Mouse (Mus musculus) CD4-positive helper T cell, adult 2 months (primary cell): ENCODE measurements around the gene Pou6f1.
"Not testable (repeated sequence)": the region's sequence is repeated elsewhere in the genome, so short reads cannot be mapped to it uniquely, and the experiment has no call there.

Experiments
- DNase-seq: peaks from one replicate; pipeline ENCODE4 v3.0.0-alpha.2; 2012; ENCODE audit warnings: low read depth, missing footprints, low spot score

Gene Pou6f1

DNA sequence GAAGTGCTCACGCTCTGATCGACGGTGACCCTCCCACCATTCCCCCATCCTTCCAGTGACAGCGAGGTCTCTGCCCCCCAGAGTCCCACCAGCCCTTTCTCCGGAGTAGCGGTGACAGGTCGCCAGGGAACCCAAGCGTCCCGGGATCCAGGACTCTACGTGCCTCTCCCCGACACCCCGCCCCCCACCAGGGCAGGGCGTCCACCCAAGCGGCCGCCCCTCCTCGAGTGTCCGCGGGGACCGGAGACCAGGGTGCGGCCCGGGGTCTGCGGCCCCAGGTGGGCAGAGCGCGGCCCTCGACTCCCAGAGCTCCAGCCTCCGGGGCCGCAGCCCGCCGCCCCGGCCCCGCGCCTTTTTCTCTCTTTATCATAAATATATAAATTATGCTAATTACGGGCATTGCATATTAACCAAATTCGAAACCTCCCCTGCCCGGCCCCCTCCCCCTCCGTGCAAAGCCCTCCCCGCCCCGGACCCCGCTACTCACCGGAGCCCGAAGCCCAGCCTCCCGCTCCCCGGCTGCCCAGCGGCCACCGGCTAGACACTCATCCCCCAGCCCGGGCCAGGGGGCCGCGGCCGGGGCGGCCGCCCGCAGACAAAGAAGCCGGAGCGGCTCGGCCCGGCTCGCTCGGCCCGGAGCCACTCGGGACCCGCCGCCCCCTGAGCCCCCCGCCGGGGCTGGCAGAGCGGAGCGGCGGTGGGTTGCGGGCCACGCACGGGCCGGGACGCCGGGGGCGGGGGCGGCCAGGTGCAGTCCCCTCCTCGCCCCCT lies at the start of gene Pou6f1:
Pou6f1 (minus strand) TSS at position 709 of the 771 bp plus-strand sequence.
- DNase-seq = peak; percentile 46

DNA sequence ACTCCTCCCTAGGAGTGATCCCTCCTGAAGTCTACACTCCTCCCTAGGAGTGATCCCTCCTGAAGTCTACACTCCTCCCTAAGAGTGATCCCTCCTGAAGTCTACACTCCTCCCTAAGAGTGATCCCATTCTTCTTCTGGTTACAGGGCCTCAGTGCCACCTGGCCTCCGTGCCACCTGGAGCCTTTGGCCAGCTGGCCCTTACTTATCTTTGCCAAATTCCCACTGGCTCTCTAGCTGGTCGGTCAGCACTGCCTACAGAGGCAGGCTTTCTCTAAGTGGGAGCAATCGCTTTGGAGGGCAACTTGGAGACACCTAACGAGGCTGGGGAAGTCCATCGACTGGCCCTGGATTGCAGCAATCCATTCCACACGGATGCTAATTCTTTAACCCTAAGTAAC lies 46.4 kb upstream of the Pou6f1 start:
- no peak for DNase-seq

DNA sequence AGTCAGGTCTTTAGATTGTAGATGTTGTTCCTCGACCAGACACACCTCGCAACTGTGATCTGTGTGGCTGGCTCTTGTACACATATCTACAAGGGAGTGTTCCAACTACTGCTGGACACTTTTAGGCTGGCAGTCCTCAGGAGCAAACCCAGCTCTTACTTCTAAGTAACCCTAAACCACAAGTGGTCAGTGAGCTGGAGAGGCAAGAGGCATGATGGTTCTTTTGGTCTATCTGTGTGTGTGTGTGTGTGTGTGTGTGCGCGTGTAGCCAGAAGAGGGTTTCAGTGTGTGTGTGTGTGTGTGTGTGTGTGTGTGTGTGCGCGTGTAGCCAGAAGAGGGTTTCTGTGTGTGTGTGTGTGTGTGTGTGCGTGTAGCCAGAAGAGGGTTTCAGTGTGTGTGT lies 42.7 kb upstream of the Pou6f1 start:
- no peak for DNase-seq

DNA sequence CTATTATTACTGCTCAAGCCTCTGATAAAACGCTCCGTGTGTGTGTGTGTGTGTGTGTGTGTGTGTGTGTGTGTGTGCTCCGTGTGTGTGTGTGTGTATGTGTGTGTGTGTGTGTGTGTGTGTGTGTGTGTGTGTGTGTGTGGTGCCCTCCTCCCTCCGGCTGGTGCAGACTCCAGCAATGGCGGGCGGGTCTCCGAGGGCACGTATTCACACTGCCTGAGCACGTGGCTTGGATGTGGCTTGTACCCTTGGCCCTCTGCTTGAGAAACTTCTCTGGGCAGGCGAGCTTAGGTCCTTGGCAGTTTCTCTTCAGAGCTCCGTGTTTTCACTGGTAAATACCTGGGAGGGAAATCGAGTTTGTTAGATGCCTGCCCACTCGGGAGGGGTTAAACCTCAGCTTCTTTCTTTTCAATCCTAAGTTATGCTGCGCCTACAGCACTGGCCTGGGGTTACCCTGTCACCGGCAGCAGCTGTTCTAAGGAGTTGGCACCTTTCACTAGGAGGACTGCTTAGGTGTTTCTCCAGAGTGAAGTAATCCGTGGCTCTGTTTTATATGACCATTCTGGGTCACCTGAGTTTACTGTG lies 41.5 kb upstream of the Pou6f1 start:
- DNase-seq = no peak

DNA sequence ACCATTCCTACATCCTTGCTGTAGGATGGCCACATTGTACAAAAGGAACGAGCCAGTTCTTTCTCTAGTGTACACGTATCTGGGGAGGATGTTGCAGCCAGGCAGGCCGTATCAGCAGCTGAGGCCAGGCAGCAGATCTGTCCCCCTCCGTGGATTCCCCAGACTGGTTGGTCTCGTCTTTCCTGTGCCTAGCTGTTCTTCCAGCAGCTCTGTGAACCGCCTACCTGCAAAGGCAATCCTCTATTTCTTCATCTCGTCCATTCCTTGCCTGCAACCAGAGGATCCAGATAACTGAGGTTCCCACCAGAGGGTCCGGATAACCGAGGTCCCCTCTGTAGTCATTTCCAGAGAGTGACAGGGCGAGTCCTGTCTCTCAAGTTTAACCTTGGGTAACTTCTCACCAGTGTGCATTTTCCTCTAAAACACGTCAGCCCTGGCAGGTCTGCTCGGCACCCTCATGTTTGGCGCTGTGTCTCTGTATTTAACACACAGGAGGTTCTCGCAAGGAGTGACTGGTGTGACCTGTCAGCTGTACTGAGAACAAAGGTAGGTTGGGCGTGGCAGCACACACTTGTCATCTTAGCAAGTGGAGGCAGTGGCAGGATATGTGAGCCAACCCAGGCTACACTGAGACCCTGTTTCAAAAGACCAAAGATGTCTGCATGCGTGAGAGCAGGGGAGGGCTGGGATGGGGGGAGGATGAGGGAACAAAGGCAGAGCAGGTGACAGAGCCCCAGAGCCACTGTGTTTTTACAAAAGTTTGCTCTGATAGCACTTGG lies 40.4 kb upstream of the Pou6f1 start:
- DNase-seq = peak; percentile 44

DNA sequence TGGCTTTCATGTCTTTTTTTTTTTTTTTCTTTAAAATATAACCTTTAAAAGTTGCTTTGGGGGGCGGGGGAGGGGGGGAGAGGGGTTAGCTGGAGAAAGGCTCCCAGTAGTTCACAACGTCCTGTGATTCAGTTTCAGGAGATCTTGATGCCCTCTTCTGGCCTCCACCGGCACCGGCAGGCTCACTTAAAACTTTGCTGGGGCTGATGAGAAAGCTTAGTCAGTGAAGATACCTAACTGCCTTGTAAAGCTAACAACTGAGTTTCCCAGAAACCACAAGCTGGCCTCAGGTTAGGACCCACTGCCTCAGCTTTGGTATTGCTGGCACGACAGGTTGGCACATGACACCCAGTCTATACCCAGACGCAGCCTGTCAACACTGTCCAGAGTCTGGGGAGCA lies 37.9 kb upstream of the Pou6f1 start:
- DNase-seq = peak; percentile 65

DNA sequence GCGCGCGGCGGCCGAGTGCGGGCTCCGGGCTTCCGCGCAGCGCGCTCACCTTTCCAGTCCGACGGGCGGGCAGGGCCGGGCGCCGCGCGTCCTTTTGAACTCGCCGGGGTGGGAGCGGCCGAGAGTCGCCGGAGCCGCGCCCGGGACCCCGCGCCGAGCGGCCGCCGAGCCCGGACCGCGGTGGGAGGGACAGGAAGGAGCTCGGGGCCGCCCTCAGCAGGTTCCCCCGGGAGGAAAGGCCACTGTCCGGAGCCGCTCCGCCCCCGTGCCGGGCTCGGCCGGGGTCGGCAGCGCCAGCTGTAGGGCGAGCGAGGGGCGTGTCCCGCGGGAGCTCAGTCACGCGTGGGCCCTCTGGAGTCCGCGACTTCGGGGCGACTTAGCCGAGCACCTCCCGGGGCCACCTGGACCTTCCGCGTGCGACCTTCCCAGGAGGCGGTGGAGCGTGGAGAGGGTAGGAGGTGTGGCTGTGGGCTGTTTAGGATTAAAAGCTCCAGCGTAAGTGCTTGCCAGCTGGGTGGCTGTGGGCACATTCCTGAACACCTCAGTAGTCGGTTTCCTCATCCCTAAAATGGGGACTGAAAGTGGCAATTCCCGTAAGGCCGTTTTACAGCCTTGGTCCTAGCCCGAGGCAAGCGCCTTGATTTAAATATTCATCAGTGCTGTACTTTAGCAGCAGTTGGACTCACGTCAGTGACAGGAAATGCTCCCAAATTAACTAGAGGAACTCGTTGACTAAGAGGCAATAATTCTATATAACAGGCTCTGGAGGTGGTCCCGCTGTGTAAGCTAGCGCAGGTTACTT lies 37.1 kb upstream of the Pou6f1 start, which contains the start of gene Smagp:
Smagp (minus strand) TSS at position 241 of the 802 bp plus-strand sequence.
- DNase-seq = peak; percentile 37

DNA sequence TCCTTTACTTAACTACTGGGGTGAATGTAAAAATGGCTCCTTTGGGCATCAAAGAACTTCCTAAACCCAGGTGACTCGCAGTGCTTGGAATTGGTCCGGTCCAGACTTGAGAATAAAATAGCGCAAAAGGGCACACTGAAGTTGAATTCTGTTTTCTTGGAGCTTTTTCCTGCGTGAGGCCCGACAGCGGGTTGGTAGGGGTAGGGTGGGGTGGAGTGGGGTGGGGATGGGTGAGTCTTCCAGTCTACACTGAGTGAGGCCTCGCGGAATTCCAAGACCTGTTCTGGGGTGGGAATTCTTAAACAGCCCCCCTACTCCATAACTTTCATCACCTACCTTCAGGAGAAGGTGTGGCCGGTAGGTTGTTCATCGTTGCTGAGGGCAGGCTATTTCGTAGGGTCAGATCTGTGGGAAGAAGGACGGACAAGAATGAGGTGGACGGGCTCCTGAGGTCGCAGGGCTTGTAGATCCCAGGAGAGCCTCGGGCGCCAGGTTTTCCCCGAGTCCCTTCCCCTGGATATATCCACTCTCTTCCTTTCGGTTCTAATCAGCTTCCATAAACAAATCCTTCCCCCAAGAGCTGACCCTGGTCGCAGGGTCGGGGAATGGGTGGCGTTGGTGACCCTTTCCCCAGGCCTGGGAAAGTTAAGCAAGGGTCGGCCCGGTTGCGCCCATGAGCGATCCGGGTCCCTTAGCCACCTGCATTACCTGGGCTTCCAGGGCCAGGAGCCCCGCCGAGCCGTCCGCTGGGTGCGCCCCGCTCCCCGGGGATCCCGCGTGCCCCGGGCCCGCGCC lies 36.3 kb upstream of the Pou6f1 start:
- no peak for DNase-seq

DNA sequence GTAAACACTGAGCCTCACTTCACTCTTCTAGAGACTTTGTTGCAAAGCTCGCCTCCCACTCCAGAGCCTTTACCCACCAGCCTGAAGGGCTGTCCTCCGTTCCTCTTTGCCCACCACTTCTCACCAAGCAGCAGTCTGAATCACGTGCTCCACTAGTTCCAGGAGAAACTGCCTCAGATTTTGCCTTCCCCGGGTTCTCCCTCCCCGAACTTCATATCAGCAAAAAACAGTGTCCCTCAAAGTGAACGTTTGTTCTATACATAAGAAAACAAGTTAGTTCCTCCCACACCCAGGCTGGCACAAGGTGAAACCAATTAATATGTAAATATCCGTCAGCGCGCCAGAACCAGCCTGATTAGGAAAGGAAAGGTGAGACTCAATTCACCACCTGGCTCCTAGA lies 35.5 kb upstream of the Pou6f1 start:
- no peak for DNase-seq

DNA sequence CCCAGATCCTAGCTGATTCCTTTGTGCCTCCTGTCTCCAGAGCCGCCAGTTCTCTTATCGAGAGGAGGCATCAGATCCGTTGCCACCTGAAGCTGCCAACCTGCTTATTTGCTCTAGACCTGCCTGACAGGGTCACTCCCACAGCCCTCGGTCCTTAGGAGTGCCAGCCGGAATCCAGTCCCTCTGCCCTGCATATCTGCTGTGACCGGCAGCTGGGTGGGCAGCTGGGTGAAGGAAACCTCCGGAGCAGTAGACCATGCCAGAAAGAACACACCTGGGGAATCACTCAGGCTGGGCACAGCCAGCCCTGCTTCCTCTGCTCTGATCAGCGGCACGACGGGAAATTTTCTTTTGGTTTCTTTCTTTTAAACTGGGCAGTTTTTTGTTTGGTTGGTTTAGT lies 33.6 kb upstream of the Pou6f1 start:
- DNase-seq = no peak

DNA sequence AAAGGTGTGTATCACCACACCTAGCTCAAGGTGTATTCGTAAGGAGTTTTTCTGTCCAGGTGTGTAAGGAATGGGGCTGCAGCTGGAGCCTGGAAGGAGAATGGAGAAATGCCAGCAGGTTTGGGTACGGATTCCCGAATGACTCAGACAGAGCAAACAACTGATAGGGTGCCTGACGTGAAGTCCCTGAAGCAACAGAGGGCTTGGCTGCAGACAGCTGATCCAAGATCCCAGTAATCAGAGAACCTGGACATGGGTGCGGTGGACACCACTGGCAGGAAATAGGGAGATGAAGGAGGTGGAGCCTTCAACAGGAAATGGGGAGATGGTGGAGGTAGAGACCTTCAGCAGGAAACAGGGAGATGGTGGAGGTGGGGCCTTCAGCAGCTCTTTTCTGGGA lies 32.5 kb upstream of the Pou6f1 start:
- no peak for DNase-seq

DNA sequence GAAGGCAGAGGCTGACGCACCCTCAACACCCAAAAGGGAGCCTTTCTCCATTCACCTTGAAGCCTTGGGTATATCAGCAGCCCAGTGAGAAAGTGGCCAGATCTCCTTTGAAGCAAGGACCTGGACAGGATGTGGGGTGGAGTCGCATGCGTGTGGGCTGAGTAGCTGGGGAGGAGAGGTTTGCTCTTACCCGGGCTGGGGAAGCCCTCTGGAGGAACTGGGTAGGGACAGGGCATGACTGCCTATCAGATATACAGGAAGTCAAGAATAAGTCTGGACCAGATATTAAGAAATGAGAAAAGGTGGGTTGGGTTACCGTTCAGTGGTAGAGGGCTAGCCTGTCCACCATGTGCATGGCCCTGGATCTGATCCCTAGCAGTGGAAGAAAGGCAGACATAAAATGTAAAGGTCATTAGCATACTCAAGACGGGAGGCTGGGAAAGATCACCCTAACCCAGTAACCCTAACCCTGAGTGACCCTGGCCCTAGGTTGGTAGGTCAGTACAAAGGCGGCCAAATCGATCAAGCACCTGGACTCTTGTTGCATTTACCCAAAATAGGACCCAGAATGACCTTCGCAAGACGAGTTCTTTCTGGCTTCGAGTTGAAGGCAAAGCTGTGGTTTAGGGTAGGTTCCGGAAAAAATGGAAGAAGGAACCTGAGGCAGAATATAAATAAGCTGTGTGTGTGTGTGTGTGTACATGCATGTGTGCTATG lies 31.8 kb upstream of the Pou6f1 start:
- no peak for DNase-seq

DNA sequence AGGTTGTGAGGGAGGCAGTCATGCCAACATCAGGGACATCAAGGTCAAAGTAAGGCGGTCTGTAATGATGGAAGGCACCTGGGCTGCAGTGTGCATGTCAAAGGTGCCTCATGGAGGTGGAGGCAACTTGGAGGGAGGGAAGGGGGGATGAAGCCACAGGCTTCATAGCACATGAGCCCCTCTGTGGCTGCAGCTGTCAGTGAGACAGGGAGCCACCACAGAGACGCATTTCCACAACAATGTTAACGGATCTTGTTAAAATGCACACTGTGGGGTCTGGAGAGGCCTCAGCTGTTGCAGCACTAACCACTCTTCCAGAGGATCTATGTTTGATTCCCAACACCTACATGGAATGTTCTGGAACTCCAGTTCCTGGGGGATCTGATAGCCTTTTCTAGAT lies 30.3 kb upstream of the Pou6f1 start:
- no peak for DNase-seq

DNA sequence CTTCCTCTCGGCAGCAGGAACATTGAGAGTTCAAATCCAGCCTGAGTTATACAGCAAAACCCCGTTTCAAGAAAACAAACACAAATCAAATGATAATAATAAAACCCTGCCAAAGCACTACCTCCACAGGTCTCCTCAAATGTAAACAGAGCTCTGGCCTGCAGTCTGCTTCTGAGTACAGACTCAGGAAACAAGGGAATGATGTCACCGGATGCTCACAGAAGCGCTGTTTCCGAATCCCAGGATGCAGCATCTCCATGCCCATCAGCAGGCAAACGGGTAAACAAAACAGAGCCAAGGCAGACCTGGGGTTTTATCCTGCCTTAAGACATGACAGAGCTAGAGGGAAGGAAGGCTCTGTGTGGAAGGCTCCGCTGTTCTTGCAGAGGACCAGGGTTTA lies 29.0 kb upstream of the Pou6f1 start:
- no peak for DNase-seq

DNA sequence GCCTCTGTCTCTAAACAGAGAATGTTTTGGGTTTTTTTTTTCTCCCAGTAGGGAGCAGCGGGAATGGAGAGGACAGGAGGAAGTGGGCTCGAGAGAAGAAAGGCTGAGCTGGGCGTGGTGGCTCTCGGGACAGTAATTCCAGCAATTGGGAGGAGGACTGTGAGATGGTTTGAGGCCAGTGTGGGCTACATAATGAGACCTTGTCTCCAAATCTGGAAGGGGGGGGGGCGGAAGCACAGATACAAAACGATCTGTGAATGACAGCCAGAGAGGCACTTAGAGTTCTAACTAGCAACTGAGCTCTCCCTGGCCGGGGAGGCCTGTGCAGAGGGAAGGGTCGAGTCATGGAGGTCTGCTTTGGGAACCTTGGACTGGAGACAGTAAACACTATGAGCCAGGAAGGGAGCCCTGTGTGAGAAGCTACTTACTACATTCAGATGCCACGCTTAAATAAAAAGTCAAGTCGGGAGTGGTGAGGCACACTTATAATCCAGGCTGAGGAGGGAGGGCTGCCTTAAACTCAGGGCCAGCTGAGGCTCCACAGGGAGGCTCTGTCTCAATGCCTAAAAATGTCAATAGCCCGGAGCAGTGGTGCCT lies 28.1 kb upstream of the Pou6f1 start:
- DNase-seq = no peak

DNA sequence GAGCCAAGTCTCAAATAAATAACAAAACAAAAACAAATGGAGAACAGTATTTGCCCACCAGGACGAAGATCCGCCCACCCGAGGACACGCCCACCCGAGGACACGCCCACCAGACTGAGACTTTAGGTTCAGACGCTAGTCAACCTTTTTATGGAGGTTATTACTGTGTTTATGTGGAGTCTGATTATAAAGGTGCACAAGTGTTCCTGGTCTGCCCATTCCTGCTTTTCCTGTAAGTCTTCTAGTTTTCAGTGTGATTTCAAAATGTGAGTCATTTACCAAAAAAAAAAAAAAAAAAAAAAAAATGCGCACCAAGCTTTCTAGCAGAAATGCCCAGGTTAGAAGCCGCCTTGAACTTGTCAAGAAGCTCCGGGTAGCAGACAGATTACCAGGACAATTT lies 27.5 kb upstream of the Pou6f1 start:
- DNase-seq = no peak

DNA sequence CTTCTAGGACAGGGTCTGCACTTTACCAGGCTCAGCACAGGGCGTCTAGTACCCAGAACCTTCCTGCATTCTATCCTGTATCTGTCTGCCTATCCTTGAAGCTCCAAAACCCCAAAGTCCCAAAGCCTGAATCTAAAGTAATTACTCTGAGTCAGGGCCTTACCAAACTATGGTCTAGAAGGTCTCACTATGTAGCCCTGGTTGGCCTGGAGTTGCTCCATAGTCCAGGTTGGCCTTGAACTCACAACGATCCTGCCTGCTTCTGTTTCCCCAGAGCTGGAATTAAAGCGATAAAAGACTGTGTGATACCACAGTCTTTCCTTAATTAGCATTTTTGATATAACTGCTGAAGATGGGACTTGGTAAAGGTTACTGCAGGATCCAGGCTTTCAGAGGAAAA lies 24.7 kb upstream of the Pou6f1 start:
- no peak for DNase-seq

DNA sequence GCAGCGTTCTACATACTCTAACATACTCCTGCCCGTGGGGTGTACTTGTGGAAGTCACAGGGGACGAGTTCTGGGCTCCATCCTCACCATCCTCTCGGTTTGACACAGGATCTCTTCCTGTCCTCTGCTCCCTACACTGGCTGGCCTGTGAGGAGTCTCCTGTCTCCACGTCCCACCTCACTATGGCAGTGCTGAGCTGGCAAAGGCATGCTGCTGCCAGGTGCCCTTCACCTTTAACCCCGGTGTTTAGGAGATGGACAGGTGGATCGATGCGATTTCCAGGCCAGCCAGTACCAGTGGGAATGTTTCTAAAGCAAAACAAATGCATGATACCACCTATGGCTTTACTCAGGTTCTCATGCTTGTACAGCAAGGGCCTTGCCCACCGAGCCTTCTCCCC lies 24.0 kb upstream of the Pou6f1 start:
- no peak for DNase-seq

DNA sequence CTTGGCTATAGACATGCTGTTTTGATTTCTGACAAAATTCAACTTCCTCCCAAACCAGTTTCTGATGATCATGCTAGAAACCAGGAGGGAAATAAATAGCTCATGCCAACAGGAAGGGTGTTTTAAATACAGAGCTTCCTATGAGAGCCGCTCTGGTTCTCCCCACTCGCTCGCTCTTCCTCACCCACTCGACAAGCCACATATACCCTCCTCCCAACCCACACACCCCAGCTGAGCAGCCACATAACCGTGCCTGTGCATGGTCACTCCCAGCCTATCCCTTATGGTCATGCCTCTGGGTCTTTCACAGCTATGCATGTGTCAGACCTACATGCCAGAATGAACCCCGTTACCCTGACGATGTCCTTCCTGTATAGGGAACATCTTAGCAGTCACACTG lies 22.4 kb upstream of the Pou6f1 start:
- DNase-seq = no peak

DNA sequence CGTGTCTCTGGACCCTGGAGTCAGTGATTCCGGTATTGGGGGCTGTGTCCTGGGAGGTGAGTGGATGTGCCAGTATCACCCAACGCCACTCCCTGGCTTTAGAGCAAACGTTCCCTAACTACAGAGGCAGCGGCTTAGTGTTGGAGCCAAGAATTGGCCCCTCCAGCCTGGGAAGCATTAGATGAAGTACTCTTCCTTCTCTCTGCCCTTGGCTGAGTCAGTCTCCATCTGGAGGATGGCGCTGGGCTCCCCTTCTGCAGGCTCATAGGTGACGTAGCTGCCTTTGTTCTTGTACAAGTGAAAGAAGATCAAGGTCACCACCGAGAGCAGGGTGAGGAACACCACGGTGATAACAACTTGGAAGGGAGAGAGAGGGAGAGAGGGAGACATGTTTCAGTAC lies 21.9 kb upstream of the Pou6f1 start:
- not testable (repeated sequence) for DNase-seq
